Mouse (Mus musculus) adrenal gland, postnatal 4 days (tissue): Measurements from ENCODE around the gene 2200002J24Rik. TPM values are rescaled to one million over a fixed set of nuclear protein-coding genes. Genes with fewer than 3 reads are reported as not detected.
A peak's percentile ranks its signal among the peaks of the same experiment; 100 is the strongest.

ENCODE experiments used
- DNase-seq, 2 experiments: peaks; one replicate each; pipeline ENCODE4 v3.0.0; 2021 to 2022; ENCODE audit warnings: low spot score in 2 of 2, mixed read lengths in 2 of 2
- long read RNA-seq, 2 experiments: library from polyadenylated mRNA; stranded (forward); transcript quantifications; one replicate each; pipeline ENCODE4 v2.0.0; 2021
- total RNA-seq, 2 experiments: library from RNA; stranded (reverse); gene quantifications; 2 replicates each; pipeline ENCODE4 v1.2.3; 2021

2200002J24Rik gene
- total RNA-seq, result 1 to 10 TPM; 3.8 to 5.2 TPM
- long read RNA-seq, experiment 1, transcript 2200002J24Rik-201 (2 exons, 333 nt), result major isoform, 5 of 7 reads
- long read RNA-seq, experiment 1, partial matches to known transcripts, result 0 of 7 reads
- long read RNA-seq, experiment 1, other reads (novel, unspliced or antisense), result 1 of 7 reads
- long read RNA-seq, experiment 2, partial matches to known transcripts, result 1 of 5 reads
- long read RNA-seq, experiment 2, other reads (novel, unspliced or antisense), result 1 of 5 reads

DNA sequence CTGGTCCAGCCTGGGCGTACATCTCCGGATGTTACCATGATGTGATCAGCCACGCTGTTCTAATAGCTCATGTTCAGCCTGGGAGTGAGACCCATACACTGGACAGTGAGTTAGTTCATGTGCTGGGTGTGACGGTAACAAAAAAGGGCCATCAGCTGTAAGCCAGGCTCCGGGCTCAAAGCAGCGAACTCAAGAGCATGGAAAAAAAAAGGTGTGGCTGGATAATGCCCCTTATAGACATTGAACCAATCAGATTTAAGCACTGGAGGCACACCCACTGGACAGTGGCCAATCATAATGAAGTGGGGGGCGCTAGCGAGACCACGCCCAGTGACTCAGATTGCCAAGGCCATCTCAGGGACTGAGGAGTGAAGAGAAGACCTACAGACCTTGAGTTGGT is at the start of gene 2200002J24Rik:
TSS of gene 2200002J24Rik (plus strand) at position 338 of the 400 bp plus-strand sequence.
- DNase-seq, result peak; percentile 40 to 62

DNA sequence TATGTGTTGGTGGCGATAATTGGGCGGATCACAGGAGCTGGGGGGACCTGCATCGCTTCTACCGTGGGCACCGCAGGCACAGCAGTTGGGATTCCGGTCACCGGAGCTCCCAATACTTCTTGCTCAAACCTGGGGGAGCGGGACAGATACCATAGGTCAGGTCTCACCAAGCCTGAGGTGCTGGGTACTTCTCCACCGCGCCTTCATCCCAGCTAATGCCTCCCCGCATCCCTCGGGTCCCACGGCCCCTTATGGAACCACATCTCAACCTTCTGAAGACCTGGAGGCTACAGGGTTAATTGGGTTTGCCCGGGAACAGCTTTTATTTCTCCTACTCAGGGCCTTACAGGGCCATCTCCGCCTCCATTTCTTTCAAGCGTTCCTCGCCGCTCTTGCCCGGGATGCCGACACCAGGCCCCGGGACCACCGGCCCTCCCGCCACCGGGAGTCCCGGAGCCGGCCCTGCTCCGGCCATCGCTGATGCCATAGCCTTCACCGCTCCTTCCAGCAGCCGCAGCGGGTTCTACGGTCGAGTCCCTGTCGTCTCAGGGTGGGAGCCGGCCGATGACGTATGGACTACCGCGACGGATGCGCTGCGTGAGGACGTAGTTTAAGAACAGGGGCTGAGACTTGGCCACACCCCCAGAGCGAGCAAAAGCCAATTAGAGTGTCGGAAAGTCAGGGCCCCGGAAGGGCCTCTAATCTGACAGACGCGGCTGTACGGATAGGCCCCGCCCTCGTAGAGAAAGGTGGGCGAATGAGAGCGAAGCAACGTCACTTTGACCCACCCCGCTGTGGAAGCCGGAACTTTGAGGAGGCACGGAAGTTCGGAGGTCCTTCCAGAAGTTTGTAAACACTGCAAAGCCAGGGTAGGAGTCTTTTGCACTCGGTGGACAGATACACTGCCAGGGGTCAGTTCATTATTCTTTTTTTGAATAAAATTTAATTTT is 48.9 kb upstream of the 2200002J24Rik start, which contains the start of gene Rbm42:
TSS of gene Rbm42 (minus strand) at position 727 of the 950 bp plus-strand sequence.
- peak; percentile 85 to 95 for DNase-seq

DNA sequence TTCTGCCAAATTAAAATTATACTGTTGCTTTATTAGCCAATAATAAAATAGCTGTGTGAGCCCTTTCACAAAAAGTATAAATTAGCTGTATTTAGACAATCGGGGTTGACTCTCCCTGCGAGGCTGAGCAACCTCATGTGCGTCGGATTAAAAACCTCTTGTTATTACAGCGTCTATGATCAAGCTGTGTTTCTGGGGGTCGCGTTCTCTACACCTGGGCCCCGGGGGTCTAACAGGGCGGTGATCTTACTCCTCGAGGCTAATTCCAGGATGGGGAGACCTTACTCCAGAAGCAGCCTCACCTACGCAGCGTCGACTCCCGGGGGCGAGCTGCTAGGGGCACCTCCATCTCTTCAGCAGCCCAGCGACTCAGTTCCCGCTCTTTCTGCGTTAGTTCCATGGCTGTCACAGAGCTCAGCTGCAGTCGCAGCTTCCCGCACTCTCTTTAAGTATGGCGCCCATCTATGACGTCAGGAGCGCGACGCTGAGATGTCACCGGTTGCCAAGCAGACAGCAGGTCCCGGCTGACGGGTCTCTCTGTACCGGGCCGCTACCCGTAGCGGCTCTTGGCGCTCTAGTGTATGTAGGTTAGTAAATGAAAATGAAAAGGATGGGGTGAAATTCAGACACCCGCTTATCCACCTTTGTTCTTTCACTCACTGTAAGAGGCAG is 34.1 kb upstream of the 2200002J24Rik start, which contains the start of gene Haus5:
TSS of gene Haus5 (minus strand) at position 466 of the 672 bp plus-strand sequence.
- peak; percentile 76 to 83 for DNase-seq

DNA sequence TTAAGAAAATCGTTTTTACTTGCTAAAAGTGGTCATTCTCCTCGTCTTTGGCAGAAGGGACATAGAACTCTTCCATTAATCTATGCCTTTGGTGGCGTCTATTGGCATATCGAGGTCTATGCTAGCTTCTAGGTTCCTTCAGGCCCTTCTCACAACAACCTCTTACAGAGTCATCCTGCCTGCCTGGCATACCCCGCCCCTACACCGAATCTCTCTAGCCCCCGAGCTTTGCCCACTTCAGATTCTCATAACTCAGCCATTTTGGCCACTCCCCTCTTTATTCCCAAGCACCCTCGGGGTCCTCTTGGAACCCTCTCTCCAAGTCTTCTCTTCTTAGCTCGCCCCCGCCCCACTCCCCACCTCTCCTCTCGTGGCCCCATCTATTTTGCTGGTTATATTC is 33.4 kb upstream of the 2200002J24Rik start:
- no peak for DNase-seq

DNA sequence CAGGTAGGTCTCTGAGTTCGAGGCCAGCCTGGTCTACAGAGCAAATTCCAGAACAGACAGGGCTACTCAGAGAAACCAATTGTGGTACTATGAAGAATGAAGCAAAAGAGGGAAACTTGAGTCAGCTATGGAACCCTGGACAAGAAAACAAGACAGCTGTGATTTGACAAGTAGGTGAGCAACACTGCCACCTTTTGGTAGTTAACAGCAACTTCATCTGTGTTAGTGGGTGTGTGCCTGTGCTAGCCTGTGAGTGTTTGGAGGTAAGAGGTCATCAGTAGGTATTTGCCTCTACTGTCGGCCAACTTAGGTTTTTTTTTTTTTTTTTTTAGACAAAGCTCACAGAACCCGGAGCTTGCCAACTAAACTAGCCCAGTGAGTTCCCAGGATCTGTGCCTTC is 29.5 kb upstream of the 2200002J24Rik start:
- no peak for DNase-seq

DNA sequence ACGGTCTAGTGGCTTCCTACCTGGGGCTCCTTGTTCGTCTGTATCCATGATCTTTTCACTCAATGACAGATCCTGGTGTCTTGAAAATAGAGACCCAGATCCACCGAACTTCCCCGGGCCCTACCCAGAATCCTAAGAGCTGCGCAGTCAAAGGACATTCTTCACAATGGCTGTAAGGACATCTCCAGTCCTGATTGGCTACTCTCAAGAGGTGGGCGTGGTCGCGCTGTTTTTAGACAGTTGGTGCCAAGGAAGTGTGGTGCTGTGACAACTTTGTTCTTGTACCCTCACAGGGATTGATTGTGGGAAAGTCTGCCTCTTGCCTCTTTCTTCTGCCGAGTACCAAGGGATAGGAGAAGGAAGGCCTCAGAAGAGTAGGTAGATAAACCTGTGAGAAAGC is 27.2 kb upstream of the 2200002J24Rik start, which contains the start of gene Pmis2:
TSS of gene Pmis2 (minus strand) at position 126 of the 400 bp plus-strand sequence.
- DNase-seq, result no peak

DNA sequence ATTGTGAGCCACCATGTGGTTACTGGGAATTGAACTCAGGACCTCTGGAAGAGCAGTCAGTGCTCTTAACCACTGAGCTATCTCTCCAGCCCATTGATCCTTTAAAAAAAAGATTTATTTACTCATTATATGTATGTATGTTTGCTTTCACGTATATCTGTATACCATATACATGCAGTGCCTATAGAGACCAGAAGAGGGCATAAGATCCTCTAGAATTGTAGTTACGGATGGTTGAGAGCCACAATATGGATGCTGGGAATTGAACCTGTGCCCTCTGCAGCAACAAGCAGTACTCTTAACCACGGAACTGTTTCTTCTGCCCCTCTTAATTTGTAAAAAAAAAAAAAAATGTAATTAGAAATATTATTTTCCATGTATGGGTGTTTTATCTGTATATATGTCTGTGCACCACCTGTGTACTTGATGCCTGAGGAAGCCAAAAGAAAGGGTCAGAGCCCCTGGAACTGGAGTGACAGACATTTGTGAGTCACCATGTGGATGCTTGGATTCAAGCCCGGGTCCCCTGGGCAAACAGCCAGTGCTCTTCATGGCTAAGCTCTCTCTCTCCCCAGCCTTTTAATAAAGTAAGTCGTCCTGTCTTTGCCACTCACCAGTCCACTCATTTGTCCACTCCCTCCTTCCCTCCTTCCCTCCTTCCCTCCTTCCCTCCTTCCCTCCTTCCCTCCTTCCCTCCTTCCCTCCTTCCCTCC is 20.3 kb upstream of the 2200002J24Rik start:
- DNase-seq, result peak; percentile 37 to 39

DNA sequence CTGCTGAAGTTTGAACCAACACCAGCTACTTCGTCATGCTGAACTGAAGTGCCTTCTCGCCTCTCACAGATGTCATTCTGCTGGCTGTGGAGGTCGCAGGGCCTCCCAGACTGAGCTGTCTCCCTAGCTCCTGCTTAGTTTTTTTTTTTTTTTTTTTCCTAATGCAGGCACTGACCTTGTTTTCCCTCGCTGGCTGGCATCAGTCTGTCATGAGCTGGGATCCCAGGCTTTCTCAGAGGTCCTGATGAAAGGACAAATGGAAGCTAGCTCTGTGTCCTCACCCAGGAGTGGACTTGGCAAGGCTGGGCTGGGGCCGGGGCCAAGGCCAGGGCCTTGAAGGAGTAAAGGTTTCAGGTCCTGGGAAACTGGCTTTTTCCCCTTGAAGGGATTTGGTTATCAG is 16.8 kb upstream of the 2200002J24Rik start:
- no peak for DNase-seq

DNA sequence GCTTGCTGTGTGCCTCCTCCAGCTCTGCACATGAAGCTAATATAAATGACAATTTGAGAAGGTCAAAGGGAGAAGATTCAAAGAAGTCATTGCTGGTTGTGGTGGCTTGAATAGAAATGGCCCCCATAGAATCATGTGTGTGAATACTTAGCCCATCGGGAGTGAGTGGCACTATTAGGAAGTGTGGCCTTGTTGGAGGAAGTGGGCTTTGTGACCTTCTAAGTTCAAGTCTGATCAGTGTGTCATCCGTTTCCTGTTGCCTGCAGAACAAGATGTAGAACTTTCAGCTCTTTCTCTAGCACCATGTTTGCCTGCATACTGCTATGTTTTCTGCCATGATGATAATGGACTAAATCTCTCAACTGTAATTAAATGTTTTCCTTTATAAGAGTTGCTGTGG is 15.3 kb upstream of the 2200002J24Rik start:
- DNase-seq, result no peak

DNA sequence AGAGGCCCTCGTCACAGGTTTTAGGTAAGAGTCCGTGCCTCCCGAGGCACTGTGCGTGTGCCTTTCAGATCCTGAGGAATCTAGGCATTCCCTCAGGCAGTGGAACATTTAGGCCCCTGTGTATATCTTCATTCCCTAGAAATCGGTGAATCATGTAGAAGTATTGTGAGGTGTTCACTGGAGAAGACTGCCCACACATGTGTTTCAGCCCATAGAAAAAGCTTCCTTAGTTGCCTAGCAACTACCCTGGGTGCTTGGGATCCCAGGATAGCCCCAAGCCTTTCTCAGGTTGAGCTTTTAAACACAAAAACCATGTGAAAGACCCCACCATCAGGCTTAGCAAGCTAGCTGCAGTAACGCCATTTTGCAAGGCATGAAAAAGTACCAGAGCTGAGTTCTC is 10.4 kb upstream of the 2200002J24Rik start:
- no peak for DNase-seq

DNA sequence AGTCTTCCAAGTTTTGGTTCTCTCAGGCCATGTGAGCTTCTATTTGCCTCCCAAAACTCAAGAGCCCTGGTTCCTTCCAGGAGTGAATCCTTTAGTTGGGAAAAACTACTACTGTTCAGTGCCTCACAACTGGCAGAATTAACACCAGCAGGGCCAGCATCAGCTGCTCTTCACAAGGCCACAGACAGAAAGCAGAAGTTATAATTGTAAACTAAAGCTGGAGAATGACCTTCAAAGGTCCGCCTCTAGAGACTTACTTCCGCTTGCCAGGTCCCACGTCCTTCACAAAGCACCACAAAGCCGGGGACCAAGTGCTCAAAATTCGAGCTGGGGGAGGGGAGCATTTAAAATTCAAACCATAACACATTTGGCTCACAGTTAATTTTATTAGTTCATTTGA is 625 bp upstream of the 2200002J24Rik start:
- no peak for DNase-seq

DNA sequence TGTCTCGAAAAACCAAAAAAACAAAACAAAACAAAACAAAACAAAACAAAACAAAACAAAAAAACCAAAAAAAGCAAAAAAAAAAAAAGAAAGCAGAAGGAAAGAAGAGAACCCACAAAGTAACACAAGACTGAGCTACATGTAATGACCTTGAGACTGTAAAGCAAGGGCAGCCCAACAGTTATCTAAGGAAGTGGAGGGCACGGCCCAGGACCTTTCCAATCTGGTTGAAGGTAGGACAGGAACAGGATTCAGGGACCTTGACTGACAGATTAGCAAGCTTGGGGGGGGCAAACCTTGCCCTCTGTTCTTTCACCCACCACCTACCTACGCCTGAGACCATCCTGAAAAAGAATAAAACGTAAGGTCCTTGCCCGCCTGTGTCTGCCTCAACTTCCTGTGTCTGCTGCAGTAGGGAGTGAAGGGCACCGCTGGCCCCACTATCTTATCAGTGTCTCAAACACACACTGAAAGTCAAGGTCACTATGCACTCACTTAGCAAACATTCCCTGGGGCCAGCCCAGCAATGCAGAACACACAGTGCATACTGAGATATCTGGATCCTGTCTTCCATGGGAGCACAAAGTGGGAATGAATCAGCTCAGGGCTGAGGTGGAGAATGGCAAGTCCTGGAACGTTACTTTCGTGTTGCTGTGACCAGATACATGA is 7.6 kb downstream of the 2200002J24Rik start:
- no peak for DNase-seq

DNA sequence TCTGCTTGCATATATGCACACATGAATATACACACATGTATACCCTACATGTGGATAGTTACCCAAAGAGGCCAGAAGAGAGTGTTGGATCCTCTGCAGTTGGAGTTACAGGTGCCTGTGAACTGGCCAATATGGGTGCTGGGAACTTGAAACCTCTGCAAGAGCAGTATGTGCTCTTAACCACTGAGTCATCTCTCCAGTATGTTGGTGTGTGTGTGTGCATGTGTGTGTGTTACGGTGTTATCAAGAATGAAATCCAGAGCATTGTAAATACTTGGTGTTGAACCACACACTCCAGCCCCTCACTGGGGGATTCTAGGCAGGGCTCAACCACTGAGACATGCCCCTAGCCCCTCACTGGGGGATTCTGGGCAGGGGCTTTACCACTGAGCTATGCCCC is 8.7 kb downstream of the 2200002J24Rik start:
- no peak for DNase-seq

DNA sequence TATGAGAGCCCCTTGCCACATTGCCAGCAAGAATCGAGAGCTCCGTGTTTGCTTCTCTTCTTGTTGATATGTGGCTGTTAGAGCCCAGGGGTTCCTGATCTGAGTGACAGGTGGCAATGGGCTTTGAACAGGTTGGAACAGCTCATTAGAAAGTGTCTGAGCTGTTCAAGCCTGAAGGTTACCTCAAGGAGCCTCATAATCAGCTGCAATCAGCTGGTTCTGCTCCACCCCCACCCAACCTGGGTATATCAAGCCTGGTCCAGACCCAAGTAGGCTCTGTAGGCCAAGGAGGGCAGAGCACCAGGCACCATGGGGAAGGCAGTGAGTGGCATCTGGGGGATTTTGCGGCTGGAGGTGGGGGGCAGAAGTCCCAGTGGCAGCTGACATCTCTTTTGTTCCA is 13.2 kb downstream of the 2200002J24Rik start, which contains the start of gene Atp4a:
TSS of gene Atp4a (plus strand) at position 268 of the 400 bp plus-strand sequence.
- no peak for DNase-seq

DNA sequence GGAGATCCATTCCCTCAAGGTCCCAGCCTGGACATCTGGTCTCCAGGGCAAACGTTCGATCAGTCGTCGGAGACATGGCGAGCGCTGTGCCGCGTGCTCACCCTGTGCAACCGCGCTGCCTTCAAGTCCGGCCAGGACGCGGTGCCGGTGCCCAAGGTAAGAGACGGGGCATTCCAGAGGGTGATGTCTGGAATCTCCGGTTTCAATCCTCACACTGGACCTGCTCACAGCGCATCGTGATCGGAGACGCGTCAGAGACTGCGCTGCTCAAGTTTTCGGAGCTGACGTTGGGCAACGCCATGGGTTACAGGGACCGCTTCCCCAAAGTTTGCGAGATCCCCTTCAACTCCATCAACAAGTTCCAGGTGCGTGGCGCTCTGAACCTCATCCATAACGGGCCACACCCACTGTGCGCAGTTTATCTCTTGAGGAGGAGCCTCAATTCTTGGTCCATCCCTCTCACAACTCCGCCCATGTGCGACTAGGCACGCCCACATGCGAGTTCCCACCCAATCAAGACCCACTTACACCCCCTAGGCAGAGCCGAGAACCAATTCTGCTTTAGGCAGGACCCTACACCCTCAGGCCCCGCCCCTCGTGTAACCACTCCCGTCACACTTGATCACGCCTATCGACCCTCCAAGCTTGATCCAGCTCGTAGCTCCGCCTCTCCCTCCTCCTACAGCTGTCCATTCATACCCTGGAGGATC is 18.4 kb downstream of the 2200002J24Rik start:
- DNase-seq, result peak; percentile 45 to 72

DNA sequence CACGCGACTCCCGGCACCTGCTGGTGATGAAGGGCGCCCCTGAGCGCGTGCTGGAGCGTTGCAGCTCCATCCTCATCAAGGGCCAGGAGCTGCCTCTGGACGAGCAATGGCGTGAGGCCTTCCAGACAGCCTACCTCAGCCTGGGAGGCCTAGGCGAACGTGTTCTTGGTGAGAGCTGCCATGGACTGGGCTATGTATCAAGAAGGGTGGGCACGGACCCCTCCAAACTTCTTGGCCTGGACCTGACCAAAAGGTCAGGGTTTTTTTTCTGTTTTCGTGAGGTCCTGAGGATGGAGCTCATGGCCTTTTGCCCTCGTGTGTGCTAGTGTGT is 19.0 kb downstream of the 2200002J24Rik start:
- no peak for DNase-seq

DNA sequence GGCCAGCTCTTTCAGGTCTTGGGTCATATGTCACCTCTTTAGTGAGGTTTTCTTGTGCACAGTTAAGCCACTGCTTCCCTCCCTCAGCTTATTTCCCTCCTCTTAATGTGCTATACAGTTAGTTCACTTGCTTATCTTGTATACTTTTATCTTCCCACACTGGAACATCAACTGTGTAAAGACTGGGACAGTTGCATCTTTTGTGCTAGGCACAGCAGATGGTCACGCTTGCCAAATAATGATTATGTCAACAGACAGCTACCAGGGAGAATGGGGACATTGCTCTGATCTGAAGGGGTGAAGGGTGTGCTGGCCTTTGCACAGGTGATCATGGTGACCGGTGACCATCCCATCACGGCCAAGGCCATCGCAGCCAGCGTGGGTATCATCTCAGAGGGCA is 20.9 kb downstream of the 2200002J24Rik start:
- DNase-seq, result no peak

DNA sequence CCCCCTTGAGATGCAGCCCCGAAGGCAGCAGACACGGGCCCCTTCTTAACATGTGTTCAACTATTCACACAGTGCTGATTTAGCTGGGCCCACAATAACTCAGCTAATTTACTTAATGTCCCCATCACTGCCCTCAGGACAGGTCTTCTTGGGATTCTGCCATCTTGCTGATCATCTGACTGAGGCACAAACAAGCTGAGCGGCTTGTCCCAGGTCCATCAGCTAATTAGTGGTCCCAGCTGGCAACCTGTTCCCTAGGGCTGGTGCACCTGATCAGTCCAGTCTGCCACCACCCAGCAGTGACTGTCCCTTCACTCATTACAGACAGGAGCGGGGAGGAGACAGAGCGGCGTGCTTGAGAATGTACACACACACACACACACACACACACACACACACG is 22.6 kb downstream of the 2200002J24Rik start:
- DNase-seq, result no peak

DNA sequence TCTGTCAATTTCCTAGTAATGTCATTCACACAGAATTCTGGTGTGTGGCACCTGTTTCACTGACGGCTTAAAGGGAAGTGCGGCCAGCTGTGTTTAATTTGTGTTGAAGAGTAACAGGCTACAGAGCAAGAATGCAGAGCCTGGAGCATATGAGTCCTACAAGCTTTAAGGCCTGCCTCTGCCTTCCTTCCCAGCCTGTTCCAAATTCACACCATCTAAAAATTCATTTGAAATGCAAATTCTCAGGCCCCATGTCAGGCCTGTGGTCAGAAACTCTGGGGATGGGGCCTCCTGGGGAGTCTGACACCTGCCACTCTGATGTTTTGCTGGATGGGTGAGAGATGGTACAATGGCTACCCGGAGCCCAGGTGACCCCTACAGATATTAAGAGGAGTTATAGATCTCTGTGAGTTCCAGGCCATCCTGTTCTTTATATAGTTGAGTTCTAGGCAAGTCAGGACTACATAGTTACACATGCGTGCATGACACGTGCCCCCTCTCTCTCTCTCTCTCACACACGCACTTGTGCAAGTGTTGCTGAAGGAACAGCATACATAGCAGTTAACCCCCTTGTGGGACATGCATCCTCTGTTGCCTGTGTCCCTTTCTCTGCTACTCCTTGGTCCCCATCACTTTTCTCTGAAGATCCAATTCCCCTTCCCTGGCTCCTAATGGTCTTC is 24.7 kb downstream of the 2200002J24Rik start:
- no peak for DNase-seq
